Mouse (Mus musculus): ENCODE measurements around the gene Prr19. TPM values are rescaled to one million over a fixed set of nuclear protein-coding genes. Genes with fewer than 3 reads are reported as not detected.

Prr19 gene
- polyA plus RNA-seq, 1 experiment from 2014 or later, result 1.4 TPM

GRCm38 (mm10) chr7:25279076-25279860, 21.9 kb upstream of the Prr19 start:
- H3K36me3 ChIP-seq (replicated peaks), result peaks cover under 1% of the 10 kb centered on the region; the same call in 1 of the 2 replicates
- peaks cover 87% of the 10 kb centered on the region for H3K4me1 ChIP-seq
- under 1% methylated on average over 45 of the region's 49 CpGs for WGBS
- H3K4me3 ChIP-seq, result peak overlapping the region; percentile 90
- peak overlapping the region; percentile 98 for H3K27ac ChIP-seq
- no peaks in the 10 kb centered on the region for H3K9me3 ChIP-seq
- DNase-seq (ENCODE audit: extremely low spot score, low spot score), result peak; percentile 84
- no peaks in the 10 kb centered on the region for H3K27me3 ChIP-seq (ENCODE audit: poor library complexity, severe bottlenecking)

- Histone ChIP-seq H3K4me1 (peaks cover 89% of the 10 kb centered on the region), H3K27me3 (ENCODE audit: poor library complexity, severe bottlenecking) (no peaks in the 10 kb centered on the region), H3K9me3 (no peaks in the 10 kb centered on the region), H3K4me3 (peak overlapping the region; percentile 90), H3K36me3 (replicated peaks) (peaks cover 9% of the 10 kb centered on the region), H3K27ac (peak overlapping the region; percentile 98)
- 2% methylated on average over 6 of the region's 6 CpGs for WGBS
- DNase-seq (ENCODE audit: extremely low spot score, low spot score), result peak; percentile 44
Observed at GRCm38 (mm10) chr7:25279861-25280791, 21.1 kb upstream of the Prr19 start.

GRCm38 (mm10) chr7:25281166-25281733, 20.0 kb upstream of the Prr19 start:
- peaks cover 20% of the 10 kb centered on the region for H3K36me3 ChIP-seq (replicated peaks)
- H3K27ac ChIP-seq, result peak overlapping the region; percentile 98
- H3K4me1 ChIP-seq, result peaks cover 85% of the 10 kb centered on the region
- H3K27me3 ChIP-seq (ENCODE audit: poor library complexity, severe bottlenecking), result no peaks in the 10 kb centered on the region
- WGBS, result 27% methylated on average over 12 of the region's 12 CpGs
- H3K9me3 ChIP-seq, result no peaks in the 10 kb centered on the region
- no peak for DNase-seq (ENCODE audit: extremely low spot score, low spot score)
- H3K4me3 ChIP-seq, result peak overlapping the region; percentile 90

- DNase-seq (ENCODE audit: extremely low spot score, low spot score), result peak; percentile 96
- H3K4me3 ChIP-seq, result peak overlapping the region; percentile 90
- no peaks in the 10 kb centered on the region for H3K9me3 ChIP-seq
- H3K4me1 ChIP-seq, result peaks cover 80% of the 10 kb centered on the region
- under 1% methylated on average over 80 of the region's 108 CpGs for WGBS
- no peaks in the 10 kb centered on the region for H3K27me3 ChIP-seq (ENCODE audit: poor library complexity, severe bottlenecking)
- peaks cover 28% of the 10 kb centered on the region for H3K36me3 ChIP-seq (replicated peaks)
- H3K27ac ChIP-seq, result peak overlapping the region; percentile 98
Observed at GRCm38 (mm10) chr7:25281734-25282601, 19.2 kb upstream of the Prr19 start.

GRCm38 (mm10) chr7:25282731-25283211, 18.4 kb upstream of the Prr19 start:
- DNase-seq (ENCODE audit: extremely low spot score, low spot score), result peak; percentile 71
- Histone ChIP-seq H3K4me3 (peak overlapping the region; percentile 90), H3K27me3 (ENCODE audit: poor library complexity, severe bottlenecking) (no peaks in the 10 kb centered on the region), H3K4me1 (peaks cover 72% of the 10 kb centered on the region), H3K36me3 (replicated peaks) (peaks cover 36% of the 10 kb centered on the region), H3K9me3 (no peaks in the 10 kb centered on the region), H3K27ac (peak overlapping the region; percentile 98)
- under 1% methylated on average over 36 of the region's 36 CpGs for WGBS

- peaks cover 65% of the 10 kb centered on the region for H3K4me1 ChIP-seq
Observed at GRCm38 (mm10) chr7:25283637-25284036, 17.6 kb upstream of the Prr19 start.

GRCm38 (mm10) chr7:25284171-25284570, 17.0 kb upstream of the Prr19 start:
- Histone ChIP-seq H3K9me3 (peaks cover 3% of the 10 kb centered on the region; the same call in 1 of the 2 replicates), H3K4me3 (peak overlapping the region; percentile 90), H3K27me3 (ENCODE audit: poor library complexity, severe bottlenecking) (no peaks in the 10 kb centered on the region), H3K27ac (peak overlapping the region; percentile 98), H3K36me3 (replicated peaks) (peaks cover 50% of the 10 kb centered on the region), H3K4me1 (peaks cover 60% of the 10 kb centered on the region)
- 86% methylated on average over 2 of the region's 2 CpGs for WGBS
- DNase-seq (ENCODE audit: extremely low spot score, low spot score), result no peak

More at GRCm38 (mm10) chr7:25283637-25284036, 17.6 kb upstream of the Prr19 start:
- Histone ChIP-seq H3K9me3 (no peaks in the 10 kb centered on the region), H3K36me3 (replicated peaks) (peaks cover 44% of the 10 kb centered on the region), H3K27ac (peak overlapping the region; percentile 98), H3K27me3 (ENCODE audit: poor library complexity, severe bottlenecking) (no peaks in the 10 kb centered on the region), H3K4me3 (peak overlapping the region; percentile 90)
- no peak for DNase-seq (ENCODE audit: extremely low spot score, low spot score)
- WGBS, result 22% methylated on average over 5 of the region's 5 CpGs

- peaks cover 54% of the 10 kb centered on the region for H3K4me1 ChIP-seq
- no peaks in the 10 kb centered on the region for H3K27me3 ChIP-seq (ENCODE audit: poor library complexity, severe bottlenecking)
- peaks cover 9% of the 10 kb centered on the region; the same call in 1 of the 2 replicates for H3K9me3 ChIP-seq
- H3K4me3 ChIP-seq, result peak overlapping the region; percentile 90; the same call in 1 of the 2 replicates
- no peak for DNase-seq (ENCODE audit: extremely low spot score, low spot score)
- 96% methylated on average over 5 of the region's 5 CpGs for WGBS
- peak overlapping the region; percentile 49; the same call in 1 of the 2 replicates for H3K27ac ChIP-seq
- H3K36me3 ChIP-seq (replicated peaks), result peaks cover 56% of the 10 kb centered on the region
Observed at GRCm38 (mm10) chr7:25284766-25285165, 16.4 kb upstream of the Prr19 start.

GRCm38 (mm10) chr7:25285511-25286238, 15.5 kb upstream of the Prr19 start:
- peak overlapping the region; percentile 90; the same call in 1 of the 2 replicates for H3K4me3 ChIP-seq
- H3K9me3 ChIP-seq, result peaks cover 12% of the 10 kb centered on the region; the same call in 1 of the 2 replicates
- 93% methylated on average over 20 of the region's 20 CpGs for WGBS
- H3K27ac ChIP-seq, result no peak overlapping the region
- H3K4me1 ChIP-seq, result peaks cover 47% of the 10 kb centered on the region
- DNase-seq (ENCODE audit: extremely low spot score, low spot score), result no peak
- peaks cover 65% of the 10 kb centered on the region for H3K36me3 ChIP-seq (replicated peaks)
- H3K27me3 ChIP-seq (ENCODE audit: poor library complexity, severe bottlenecking), result no peaks in the 10 kb centered on the region

- H3K27me3 ChIP-seq (ENCODE audit: poor library complexity, severe bottlenecking), result no peaks in the 10 kb centered on the region
- H3K9me3 ChIP-seq, result peaks cover 12% of the 10 kb centered on the region; the same call in 1 of the 2 replicates
- no peak overlapping the region for H3K4me3 ChIP-seq
- H3K4me1 ChIP-seq, result peaks cover 42% of the 10 kb centered on the region
- H3K36me3 ChIP-seq (replicated peaks), result peaks cover 78% of the 10 kb centered on the region
- DNase-seq (ENCODE audit: extremely low spot score, low spot score), result no peak
- H3K27ac ChIP-seq, result no peak overlapping the region
- WGBS, result 83% methylated on average over 8 of the region's 8 CpGs
Observed at GRCm38 (mm10) chr7:25286989-25287388, 14.2 kb upstream of the Prr19 start.

- WGBS, result 95% methylated on average over 12 of the region's 12 CpGs
- Histone ChIP-seq H3K27ac (no peak overlapping the region), H3K27me3 (ENCODE audit: poor library complexity, severe bottlenecking) (no peaks in the 10 kb centered on the region), H3K9me3 (peaks cover 12% of the 10 kb centered on the region; the same call in 1 of the 2 replicates), H3K4me1 (peaks cover 40% of the 10 kb centered on the region), H3K36me3 (replicated peaks) (peaks cover 88% of the 10 kb centered on the region), H3K4me3 (no peak overlapping the region)
- no peak for DNase-seq (ENCODE audit: extremely low spot score, low spot score)
Observed at GRCm38 (mm10) chr7:25288011-25288410, 13.2 kb upstream of the Prr19 start.
